Mouse (Mus musculus) brain, embryonic 14.5 days (tissue): ENCODE data around the gene Ilf3. TPM values are rescaled to one million over a fixed set of nuclear protein-coding genes. Genes with fewer than 3 reads are reported as not detected.
A peak's percentile ranks its signal among the peaks of the same experiment; 100 is the strongest.

Experiments used
- DNase-seq: peaks from one replicate; pipeline ENCODE4 v3.0.0-alpha.2; 2011; ENCODE audit warnings: low read depth
- CTCF ChIP-seq: fragments of 200-500 bp; IDR thresholded peaks from 2 replicates; pipeline ENCODE4 v1.5.1; 2012; ENCODE audit warnings: inconsistent platforms, mild to moderate bottlenecking, moderate library complexity, borderline replicate concordance; ENCODE audit not compliant: insufficient read depth, insufficient read length; ENCODE audit errors: extremely low read depth
- POLR2A ChIP-seq: fragments of 200-500 bp; IDR thresholded peaks from 2 replicates; pipeline ENCODE4 v1.6.1; 2012; ENCODE audit warnings: mild to moderate bottlenecking, inconsistent platforms, borderline replicate concordance; ENCODE audit not compliant: poor library complexity, insufficient read depth, insufficient read length, severe bottlenecking; ENCODE audit errors: extremely low read depth
- polyA plus RNA-seq: library from polyadenylated mRNA; depleted of rRNA; stranded (reverse); fragments of >200 nt; gene quantifications from 2 replicates; pipeline ENCODE4 v1.2.3, GENCODE M21; 2012

The Ilf3 gene
- polyA plus RNA-seq, 1 experiment, result 216 TPM

DNA sequence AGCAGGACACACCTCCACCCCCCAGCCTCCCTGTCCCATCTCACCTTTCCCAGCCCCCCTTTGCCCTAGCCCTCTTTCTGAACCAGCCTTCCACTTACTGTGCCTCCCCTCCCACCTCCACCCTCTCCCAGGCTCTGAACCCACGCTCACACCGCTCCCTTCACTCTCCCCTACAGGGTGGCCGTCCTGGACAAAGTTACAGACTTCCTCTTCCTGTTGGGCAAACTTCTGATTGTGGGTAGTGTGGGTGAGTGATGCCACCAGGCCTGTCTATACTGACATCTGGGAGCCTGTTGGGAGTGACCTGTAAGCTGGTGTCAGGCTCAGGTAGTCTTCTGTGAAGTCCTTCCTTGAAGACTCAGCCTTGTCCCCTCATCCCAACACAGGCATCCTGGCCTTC lies 19.5 kb upstream of the Ilf3 start:
- TF ChIP-seq POLR2A (no peak), CTCF (no peak)
- DNase-seq, result no peak

DNA sequence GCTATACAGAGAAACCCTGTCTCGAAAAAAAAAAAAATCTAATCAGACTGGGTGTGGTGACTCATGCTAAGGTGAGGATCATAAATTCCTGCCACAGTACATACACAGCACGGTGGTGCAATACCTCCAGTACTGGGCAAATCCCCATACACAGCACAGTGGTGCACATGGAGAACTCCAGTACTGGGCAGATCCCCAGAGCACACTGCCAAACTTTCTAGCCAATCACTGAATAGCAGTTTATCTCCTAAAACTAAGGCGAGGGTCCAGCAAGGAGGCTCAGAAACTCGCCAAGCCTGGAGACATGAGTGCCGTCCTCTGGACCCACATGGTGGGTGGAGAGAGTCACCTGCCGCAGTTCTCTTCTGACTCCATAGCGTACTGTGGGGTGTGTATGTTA lies 16.5 kb upstream of the Ilf3 start:
- DNase-seq, result no peak
- TF ChIP-seq CTCF, result no peak

DNA sequence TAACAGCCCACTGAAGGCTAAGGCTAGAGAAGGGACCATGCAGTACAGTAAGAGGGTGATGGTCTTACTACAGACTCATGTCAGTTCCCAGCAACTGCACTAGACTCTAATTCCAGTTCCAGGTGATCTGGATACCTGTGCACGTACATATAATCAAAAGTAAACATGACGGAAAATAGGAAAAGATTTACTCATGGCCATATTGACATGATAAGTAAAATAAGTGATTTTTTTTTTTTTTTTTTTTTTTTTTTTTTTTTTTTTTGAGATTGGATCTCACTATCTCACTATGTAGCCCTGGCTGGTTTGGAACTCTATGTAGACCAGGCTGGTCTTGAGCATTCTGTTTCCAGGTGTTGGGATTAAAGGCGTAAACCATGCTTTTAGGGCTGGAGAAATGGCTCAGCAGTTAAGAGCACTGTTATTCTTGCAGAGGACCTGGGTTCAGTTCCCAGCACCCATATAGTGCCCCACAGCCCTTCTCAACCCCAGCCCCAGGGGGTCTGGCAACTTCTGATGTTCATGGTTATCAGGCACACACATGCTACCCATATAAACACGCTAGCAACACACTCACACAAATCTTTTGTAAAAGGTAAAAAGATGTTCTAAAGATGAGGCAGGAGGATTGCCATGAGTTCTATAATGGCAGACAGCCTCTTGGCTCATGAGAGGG lies 15.8 kb upstream of the Ilf3 start:
- TF ChIP-seq CTCF (no peak), POLR2A (no peak)
- DNase-seq, result no peak

DNA sequence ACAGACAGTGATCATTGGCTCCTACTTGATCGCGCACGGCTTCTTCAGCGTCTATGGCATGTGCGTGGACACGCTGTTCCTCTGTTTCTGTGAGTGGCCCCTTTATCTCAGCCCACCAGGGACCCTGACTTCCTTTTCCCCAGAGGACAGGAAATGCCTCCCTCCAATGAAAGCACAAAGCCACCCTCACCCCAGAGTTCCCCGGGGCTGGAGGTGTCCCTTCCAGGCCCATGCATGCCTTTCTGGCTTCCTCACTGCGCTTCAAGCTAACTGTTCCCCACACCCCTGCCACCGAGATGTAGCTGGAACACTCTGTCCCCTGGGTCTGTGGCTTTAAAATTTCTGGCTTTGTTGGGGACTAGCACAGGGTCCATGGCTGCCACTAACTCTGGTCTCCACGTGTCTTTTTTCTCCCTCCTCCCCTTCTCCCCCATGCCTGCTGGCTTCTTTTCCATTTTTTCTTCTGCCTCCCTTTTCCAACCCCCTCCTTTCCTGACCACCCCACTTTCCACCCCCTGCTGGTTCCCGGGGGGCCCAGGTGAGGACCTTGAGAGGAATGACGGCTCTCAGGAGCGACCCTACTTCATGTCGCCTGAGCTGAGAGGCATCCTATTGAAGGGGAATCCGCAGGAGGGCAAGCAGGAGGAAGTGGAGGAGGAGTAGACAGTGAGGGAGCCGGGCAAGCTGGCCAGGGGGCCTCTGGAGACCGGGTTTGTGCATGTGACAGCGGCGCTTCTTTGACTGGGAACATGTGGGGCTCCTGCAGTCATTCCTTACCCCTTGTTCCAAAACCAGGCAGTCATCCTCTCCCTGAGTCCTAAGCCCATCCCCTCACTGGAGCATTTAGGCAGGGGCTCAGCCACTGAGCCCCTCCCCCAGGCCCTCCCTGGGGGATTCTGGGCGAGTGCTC lies 15.0 kb upstream of the Ilf3 start:
- no peak for DNase-seq
- no peak for TF ChIP-seq CTCF
- no peak for TF ChIP-seq POLR2A

DNA sequence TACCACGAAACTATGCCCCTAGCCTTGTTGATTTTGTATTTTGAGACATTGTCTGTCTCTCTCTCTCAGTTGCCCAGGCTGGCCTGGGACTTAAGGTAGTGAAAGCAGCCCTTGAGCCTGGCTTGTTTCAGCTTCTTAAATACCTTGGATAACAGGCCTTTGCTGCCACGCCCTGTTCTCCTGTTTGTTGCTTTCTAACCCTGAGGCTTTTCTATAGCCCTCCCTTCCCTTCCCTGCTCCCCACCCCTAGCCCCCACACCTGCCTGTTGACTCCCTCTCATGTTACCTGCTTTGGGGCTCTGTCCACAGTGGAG lies 14.3 kb upstream of the Ilf3 start:
- DNase-seq, result no peak
- TF ChIP-seq CTCF, result no peak
- no peak for TF ChIP-seq POLR2A

DNA sequence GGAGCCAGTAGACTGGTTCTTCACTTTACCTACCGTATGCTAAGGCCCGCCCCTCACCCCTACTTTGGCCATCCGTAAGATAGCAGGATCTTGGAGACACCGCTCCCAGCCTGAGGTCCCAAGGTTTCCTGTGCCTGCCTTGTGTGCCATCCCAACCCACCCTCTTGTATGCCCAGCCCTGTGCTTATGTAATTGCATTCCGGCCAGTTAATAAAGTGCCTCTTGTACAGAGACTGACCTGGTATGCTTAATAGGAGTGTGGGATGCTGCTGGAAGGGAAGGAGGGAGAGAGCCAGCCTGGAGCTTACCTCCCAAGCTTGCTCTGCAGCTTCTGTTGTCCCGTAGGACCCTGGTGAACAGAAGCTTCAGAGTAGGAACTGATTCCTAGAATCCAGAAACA lies 12.9 kb upstream of the Ilf3 start:
- TF ChIP-seq POLR2A (no peak), CTCF (no peak)
- DNase-seq, result no peak

DNA sequence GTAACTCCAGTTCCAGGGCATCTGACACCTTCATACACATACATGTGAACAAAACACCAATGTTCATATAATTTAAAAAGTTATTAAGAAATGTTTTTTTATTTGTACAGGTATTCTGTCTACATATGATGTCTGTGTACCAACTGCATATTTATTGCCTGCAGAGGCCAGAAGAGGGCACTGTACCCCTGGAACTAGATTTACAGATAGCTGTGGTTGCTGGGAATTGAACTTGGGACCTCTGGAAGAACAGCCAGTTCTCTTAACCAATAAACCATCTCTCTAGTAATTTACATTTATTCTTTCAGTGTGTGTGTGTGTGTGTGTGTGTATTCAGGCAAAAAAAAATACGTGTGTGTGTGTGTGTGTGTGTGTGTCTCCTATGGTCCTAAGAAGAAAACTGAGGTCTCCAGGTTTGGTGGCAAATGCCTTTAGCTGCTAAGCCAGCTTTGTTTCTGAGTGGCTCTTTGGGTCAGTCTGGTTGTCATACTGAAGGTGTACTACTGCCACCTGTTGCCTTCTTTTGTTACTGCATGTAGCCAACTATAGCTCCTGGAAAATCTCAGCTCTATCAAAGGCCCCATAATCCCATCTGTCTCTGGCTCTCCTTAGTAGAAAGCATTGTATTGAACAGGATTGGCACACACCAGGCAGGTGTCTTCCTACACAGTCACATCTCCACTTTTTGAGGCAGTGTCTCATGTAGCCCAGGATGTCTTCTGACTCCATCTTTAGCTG lies 10.5 kb upstream of the Ilf3 start:
- TF ChIP-seq CTCF, result peak; percentile 62; the same call in 1 of the 2 replicates
- no peak for TF ChIP-seq POLR2A
- peak; percentile 86 for DNase-seq

DNA sequence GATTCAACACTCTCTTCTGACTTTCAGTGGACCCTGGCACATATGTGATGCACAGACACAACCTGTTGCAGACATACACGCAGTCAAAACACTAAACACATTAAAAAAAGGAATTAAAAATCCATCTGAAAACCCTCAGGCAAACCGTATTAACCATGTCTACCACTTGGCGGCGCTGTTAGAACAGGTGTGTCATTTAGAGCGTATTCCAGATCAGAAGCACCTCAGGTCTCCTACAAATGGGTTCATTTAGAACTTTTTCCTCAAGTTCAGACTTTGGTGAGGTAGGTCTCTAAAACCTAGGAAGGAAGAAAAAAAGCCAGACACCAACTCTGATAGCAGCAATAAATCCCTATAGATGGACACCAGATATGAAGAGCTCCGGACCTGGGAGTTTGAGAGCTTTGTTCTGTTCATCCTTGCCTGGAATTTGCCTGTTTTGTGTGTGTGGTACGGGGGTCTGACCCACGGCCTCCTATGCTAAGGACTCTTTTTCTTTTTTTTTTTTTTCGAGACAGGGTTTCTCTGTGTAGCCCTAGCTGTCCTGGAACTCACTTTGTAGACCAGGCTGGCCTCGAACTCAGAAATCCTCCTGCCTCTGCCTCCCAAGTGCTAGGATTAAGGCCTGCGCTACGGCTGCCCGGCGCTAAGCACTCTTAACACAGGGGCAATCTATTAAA lies 990 bp upstream of the Ilf3 start:
- TF ChIP-seq CTCF (peak; percentile 50; the same call in 1 of the 2 replicates), POLR2A (no peak)
- peak; percentile 58 for DNase-seq

DNA sequence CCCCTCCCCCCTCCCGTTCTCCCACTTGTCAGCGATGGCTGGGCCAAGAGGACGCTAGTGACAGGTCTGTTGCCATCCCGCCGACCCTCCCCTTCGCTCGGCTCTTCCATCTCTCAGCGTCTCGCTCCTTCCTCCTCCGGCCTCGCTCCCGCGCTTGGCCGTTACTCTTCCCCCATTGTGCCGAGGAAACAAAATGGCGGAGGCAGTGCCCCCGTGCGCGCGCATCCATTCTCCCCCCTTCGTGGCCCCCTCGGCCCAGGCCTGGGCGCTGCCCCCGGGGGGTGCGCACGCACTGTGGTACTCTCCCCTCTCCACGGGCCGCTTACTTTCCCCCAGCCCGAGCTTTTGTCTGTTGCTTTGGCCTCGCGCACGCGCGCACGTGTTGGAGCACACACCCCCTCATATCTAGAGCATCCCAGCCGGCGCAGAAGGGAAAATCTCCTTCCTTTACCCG lies 487 bp downstream of the Ilf3 start:
- DNase-seq, result peak; percentile 81
- TF ChIP-seq CTCF (no peak), POLR2A (no peak; the same call in 1 of the 2 replicates)

DNA sequence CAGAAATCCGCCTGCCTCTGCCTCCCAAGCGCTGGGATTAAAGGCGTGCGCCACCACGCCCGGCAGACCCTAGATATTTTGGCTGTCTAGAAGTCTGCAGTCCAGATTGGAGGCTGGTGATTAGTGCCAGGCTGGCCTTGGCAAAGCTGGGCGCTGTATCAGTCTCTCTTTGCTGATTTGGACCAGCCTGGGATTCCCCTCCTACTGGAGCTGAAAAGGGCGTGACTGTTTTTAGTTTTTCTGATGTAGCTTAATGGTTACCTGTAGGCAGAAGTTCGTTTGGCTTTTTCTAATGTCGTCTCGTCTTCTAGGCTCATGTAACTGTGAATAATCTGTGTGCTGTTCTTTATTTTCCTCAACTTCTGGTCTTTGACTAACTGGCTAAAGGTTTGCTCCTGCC lies 1.4 kb downstream of the Ilf3 start:
- TF ChIP-seq POLR2A, result no peak
- TF ChIP-seq CTCF, result no peak
- peak; percentile 2 for DNase-seq

DNA sequence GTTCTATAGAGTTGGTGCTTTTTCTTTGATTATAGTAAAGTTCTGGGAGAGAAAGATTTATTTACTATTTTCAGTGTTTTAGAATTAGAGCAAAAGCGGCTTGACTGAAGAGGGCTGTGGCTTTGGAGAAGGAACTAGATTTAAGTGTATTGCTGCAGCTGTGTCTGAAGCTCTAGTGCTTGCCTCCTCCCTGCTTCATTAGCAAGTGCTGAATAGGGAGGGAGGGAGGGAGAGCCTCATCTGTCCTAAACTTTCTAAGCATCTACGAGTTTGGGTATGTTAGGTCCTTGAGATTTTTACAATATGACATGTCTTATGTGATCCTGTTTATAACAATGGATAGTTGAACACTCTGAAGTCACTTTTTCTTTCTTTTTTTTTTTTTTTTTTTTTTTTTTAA lies 3.2 kb downstream of the Ilf3 start:
- TF ChIP-seq POLR2A (no peak), CTCF (no peak)
- DNase-seq, result no peak

DNA sequence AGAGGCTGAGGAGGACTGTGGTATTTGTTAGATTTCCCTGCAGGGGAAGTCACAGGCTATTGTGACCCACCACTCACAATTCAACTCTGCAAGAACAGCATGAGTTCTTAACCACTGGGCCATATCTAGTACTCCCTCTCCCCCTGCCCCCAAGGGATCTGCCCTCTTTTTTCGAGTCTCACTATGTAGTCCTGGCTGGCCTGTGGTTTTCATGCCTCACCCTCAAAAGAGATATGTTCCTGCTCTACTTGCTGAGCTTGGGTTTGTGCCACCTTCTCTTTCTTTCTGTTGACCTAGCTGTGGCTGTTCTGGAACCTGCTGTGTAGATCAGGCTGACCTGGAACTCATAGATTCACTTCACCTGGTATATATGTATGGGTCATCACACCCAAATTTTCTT lies 4.8 kb downstream of the Ilf3 start:
- DNase-seq, result no peak
- TF ChIP-seq POLR2A (no peak), CTCF (no peak)

DNA sequence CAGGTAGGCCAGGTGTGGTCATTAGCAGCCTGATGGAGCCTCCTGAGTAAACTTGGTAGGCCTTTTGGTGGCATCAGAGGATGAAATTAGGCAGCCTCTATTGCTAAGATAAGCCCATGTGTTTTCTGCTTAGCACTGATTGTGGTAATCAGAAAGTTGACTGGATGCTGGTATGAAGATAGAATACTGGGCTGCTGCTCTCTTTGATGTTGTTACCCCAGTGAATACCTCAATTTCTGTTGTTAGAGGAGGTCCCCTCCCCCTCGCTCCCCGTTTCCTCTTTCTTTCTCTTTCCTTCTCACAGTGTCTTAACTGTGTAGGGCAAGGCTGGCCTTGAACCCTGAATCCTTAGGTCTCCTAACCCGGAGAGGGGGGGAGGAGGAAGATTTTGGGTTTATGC lies 11.5 kb downstream of the Ilf3 start:
- TF ChIP-seq POLR2A, result no peak
- no peak for TF ChIP-seq CTCF
- no peak for DNase-seq

DNA sequence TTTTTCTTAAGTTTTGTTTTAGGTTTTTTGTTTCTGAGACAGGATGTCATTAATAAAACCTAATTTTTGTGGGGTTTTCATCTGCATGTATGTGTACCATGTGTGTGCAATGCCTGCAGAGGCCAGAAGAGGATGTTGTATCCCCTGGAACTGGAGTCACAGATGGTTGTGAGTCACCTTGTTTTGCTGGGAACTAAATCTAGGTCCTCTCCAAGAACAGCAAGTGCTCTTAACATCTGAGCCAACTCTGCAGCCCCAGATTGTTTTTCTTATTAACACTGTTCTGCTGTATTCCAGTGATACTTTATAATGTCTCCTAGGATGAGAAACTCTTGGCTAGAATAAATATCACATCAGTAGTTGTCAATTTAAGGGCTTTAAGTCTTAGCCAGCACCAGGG lies 13.2 kb downstream of the Ilf3 start:
- DNase-seq, result no peak
- TF ChIP-seq POLR2A, result no peak
- TF ChIP-seq CTCF, result no peak

DNA sequence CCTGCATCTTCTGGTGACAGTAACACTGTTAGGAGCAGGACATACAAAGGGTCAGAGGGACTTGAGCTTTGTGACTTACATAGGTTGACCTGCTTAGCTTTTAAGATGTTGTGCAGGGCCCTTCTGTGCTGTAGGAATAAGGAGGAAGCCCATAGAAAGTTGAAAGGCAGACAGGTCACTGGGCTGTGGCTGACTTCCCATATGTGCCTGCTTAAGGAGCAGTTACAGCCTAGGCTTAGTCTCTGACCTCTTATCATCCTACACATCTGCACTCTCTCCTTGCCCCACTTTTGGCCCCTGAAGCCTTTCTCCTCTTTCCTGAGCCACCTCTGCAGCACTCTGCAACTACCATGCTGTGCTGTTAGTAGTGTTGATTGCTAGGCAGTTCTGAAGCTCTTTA lies 16.3 kb downstream of the Ilf3 start:
- no peak for DNase-seq
- TF ChIP-seq POLR2A (no peak), CTCF (no peak)
